ENCODE assay signal across 17 mouse cellular contexts in genomic region chr1:78143403-78143802, GRCm38 (mm10). TPM values are rescaled to one million over a fixed set of nuclear protein-coding genes. Genes with fewer than 3 reads are reported as not detected.
"Had no signal": no experiment of that assay in that cellular context is flagged by ENCODE, and none has a peak within 500 bp of the region (broad histone marks: within the 10 kb centered on the region; RNA-seq: fewer than 3 reads in every experiment).

No protein-coding gene starts in this region.

- H3K4me2 ChIP-seq: limb, embryonic 15.5 days; liver, embryonic 12.5 days; lung, embryonic 14.5 days; neural tube, embryonic 12.5 days had no signal

- H3K36me3 ChIP-seq: limb, embryonic 15.5 days; liver, embryonic 12.5 days; neural tube, embryonic 12.5 days had no signal

- H3K9me3 ChIP-seq: limb, embryonic 15.5 days; liver, embryonic 12.5 days; neural tube, embryonic 12.5 days had no signal

- H3K9ac ChIP-seq: limb, embryonic 15.5 days; liver, embryonic 12.5 days; lung, embryonic 14.5 days; neural tube, embryonic 12.5 days had no signal

- H3K4me3 ChIP-seq: limb, embryonic 15.5 days; liver, embryonic 12.5 days; megakaryocyte, embryonic 14.5 days; neural tube, embryonic 12.5 days had no signal

- H3K27ac ChIP-seq: limb, embryonic 15.5 days; liver, embryonic 12.5 days; macrophage; neural tube, embryonic 12.5 days; stomach, postnatal 0 days had no signal

- DNase-seq: kidney, adult 8-10 months; kidney, postnatal 25 days; lung, postnatal 14 days; thymus, postnatal 14 days had no signal

- ATAC-seq: liver, embryonic 12.5 days had no signal

- H3K4me1 ChIP-seq: limb, embryonic 15.5 days; liver, embryonic 12.5 days; megakaryocyte, embryonic 14.5 days had no signal

RNA-seq across cellular contexts. Expression of gene Pax3, which starts 53.5 kb away (rescaled TPM):
- total RNA-seq: layer of hippocampus, postnatal 25 days; left cerebral cortex, adult 8-10 months; left cerebral cortex, postnatal 25 days; monocyte, adult 5-6 weeks; neutrophil, adult 5-6 weeks had no signal
- polyA plus RNA-seq: liver, embryonic 16.5 days; lung, embryonic 14.5 days; macrophage; stomach, postnatal 0 days had no signal
